Mouse (Mus musculus) spleen, adult 18-20 months (tissue): Measurements from ENCODE around the gene Gm6676.
"Not testable (repeated sequence)": the region's sequence is repeated elsewhere in the genome, so short reads cannot be mapped to it uniquely, and the experiment has no call there.

Experiments
- DNase-seq, 2 experiments: peaks; one replicate each; pipeline ENCODE4 v3.0.0; 2022; ENCODE audit warnings: mixed read lengths in 2 of 2

Gm6676 gene

GRCm38 (mm10) chr14:7125312-7125711 is at the start of gene Gm6676:
Gene Gm6676 (minus strand): TSS chr14:7125412.
- not testable (repeated sequence) for DNase-seq

GRCm38 (mm10) chr14:7174483-7174971 is 49.3 kb upstream of the Gm6676 start, which contains the start of gene Gm3512:
Gene Gm3512 (minus strand): TSS chr14:7174533.
- peak; percentile 0 to 1 for DNase-seq

- not testable (repeated sequence) for DNase-seq
These were observed 19.9 kb downstream of the Gm6676 start for GRCm38 (mm10) chr14:7105124-7105802.

GRCm38 (mm10) chr14:7100521-7100920 is 24.7 kb downstream of the Gm6676 start, which contains the start of gene Gm3696:
Gene Gm3696 (minus strand): TSS chr14:7100621.
- not testable (repeated sequence) for DNase-seq
